Mouse (Mus musculus): Measurements from ENCODE around the gene Ptar1. TPM values are rescaled to one million over a fixed set of nuclear protein-coding genes. Genes with fewer than 3 reads are reported as not detected.

Gene Ptar1
- total and polyA plus RNA-seq, 2 experiments from 2014 or later: 4.1 to 24.9 TPM

DNA sequence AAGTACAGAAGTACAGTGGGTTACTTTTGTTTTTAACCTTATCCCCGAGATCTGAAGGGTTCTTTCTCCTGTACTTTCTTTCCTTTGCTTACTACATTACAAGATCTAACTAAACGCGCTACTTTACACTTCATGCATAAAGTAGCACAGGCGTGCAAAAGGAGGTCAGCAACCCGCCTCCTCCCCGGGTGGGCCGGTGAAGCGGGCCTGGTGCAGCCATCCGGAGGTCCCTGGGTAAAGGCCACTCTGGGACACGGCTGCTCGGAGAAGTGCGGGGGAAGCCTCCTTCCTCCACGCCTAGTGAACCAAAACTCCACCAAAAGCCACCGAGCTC is 300 bp upstream of the Ptar1 start:
- Histone ChIP-seq H3K4me3 (ENCODE audit: low read depth, low read length) (peak overlapping the region; percentile 87), H3K9ac (replicated peaks; ENCODE audit: low read length, poor library complexity, severe bottlenecking) (peak overlapping the region; percentile 88), H3K27ac (ENCODE audit: low read depth, low read length) (peak overlapping the region; percentile 93), H3K27me3 (ENCODE audit: insufficient read depth, low read length) (no peaks in the 10 kb centered on the region), H3K4me1 (ENCODE audit: insufficient read depth, low read length) (no peaks in the 10 kb centered on the region; the same call in 1 of the 2 replicates), H3K36me3 (ENCODE audit: insufficient read depth, low read length) (no peaks in the 10 kb centered on the region), H3K9me3 (ENCODE audit: low read length) (no peaks in the 10 kb centered on the region), H3K4me2 (ENCODE audit: low read depth, low read length, poor library complexity, severe bottlenecking) (peak overlapping the region; percentile 79)
- WGBS: 3% methylated on average over 14 of the region's 14 CpGs
- TF ChIP-seq CTCF (IDR thresholded peaks at IDR 0.05): no peak
- ATAC-seq (ENCODE audit: low FRiP score) (no peak), DNase-seq (ENCODE audit: low spot score) (no peak)

GRCm38 (mm10) chr19:23688421-23688946 is 1.3 kb downstream of the Ptar1 start:
- H3K4me3 ChIP-seq (ENCODE audit: low read depth, low read length): peak overlapping the region; percentile 87
- H3K4me1 ChIP-seq (ENCODE audit: insufficient read depth, low read length): no peaks in the 10 kb centered on the region; the same call in 1 of the 2 replicates
- WGBS: 9% methylated on average over 4 of the region's 4 CpGs
- H3K27ac ChIP-seq (ENCODE audit: low read depth, low read length): no peak overlapping the region
- H3K36me3 ChIP-seq (ENCODE audit: insufficient read depth, low read length): no peaks in the 10 kb centered on the region
- 0 out of 2 replicates have a peak overlapping the region, but pooled peaks have one; percentile 33 for H3K9ac ChIP-seq (replicated peaks; ENCODE audit: low read length, poor library complexity, severe bottlenecking)
- no peak for TF ChIP-seq CTCF (IDR thresholded peaks at IDR 0.05)
- DNase-seq (ENCODE audit: low spot score) (peak; percentile 56), ATAC-seq (ENCODE audit: low FRiP score) (no peak)
- H3K4me2 ChIP-seq (ENCODE audit: low read depth, low read length, poor library complexity, severe bottlenecking): peak overlapping the region; percentile 79
- H3K27me3 ChIP-seq (ENCODE audit: insufficient read depth, low read length): no peaks in the 10 kb centered on the region
- H3K9me3 ChIP-seq (ENCODE audit: low read length): no peaks in the 10 kb centered on the region

- Histone ChIP-seq H3K27ac (ENCODE audit: low read depth, low read length) (no peak overlapping the region), H3K4me1 (ENCODE audit: insufficient read depth, low read length) (no peaks in the 10 kb centered on the region; the same call in 1 of the 2 replicates), H3K36me3 (ENCODE audit: insufficient read depth, low read length) (peaks cover 22% of the 10 kb centered on the region; the same call in 1 of the 2 replicates), H3K4me3 (ENCODE audit: low read depth, low read length) (no peak overlapping the region), H3K4me2 (ENCODE audit: low read depth, low read length, poor library complexity, severe bottlenecking) (no peak overlapping the region), H3K9me3 (ENCODE audit: low read length) (no peaks in the 10 kb centered on the region), H3K27me3 (ENCODE audit: insufficient read depth, low read length) (no peaks in the 10 kb centered on the region), H3K9ac (replicated peaks; ENCODE audit: low read length, poor library complexity, severe bottlenecking) (no peak overlapping the region)
- DNase-seq (ENCODE audit: low spot score): no peak
- whole genome bisulfite sequencing: 62% methylated on average over 4 of the region's 4 CpGs
- no peak for ATAC-seq (ENCODE audit: low FRiP score)
- no peak for TF ChIP-seq CTCF (IDR thresholded peaks at IDR 0.05)
Observed at GRCm38 (mm10) chr19:23694344-23694743, 7.1 kb downstream of the Ptar1 start.

DNA sequence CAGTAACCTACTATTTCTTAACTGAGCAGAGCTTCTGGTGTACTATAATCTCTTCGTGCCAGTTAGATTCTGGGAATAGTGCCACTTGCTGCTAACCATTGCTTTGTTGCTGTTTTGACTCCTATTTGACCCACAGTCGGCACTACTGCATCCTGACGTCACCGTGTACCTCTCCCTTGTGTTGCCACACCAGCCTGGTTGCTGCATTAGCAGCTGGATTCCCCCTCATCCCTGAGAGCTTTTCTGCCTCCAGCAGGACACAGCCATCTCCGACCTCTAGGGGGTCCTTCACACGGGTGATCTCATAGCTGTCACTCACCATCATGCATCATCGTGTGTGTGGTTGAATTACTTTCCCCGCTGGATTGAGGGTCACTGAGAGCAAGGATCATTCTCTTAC is 10.6 kb downstream of the Ptar1 start:
- no peak overlapping the region for H3K27ac ChIP-seq (ENCODE audit: low read depth, low read length)
- no peak overlapping the region for H3K4me2 ChIP-seq (ENCODE audit: low read depth, low read length, poor library complexity, severe bottlenecking)
- H3K4me3 ChIP-seq (ENCODE audit: low read depth, low read length): no peak overlapping the region
- H3K27me3 ChIP-seq (ENCODE audit: insufficient read depth, low read length): no peaks in the 10 kb centered on the region
- no peak for TF ChIP-seq CTCF (IDR thresholded peaks at IDR 0.05)
- DNase-seq (ENCODE audit: low spot score): no peak
- WGBS: 71% methylated on average over 8 of the region's 8 CpGs
- H3K4me1 ChIP-seq (ENCODE audit: insufficient read depth, low read length): no peaks in the 10 kb centered on the region
- peaks cover 22% of the 10 kb centered on the region; the same call in 1 of the 2 replicates for H3K36me3 ChIP-seq (ENCODE audit: insufficient read depth, low read length)
- no peak overlapping the region for H3K9ac ChIP-seq (replicated peaks; ENCODE audit: low read length, poor library complexity, severe bottlenecking)
- ATAC-seq (ENCODE audit: low FRiP score): no peak
- no peaks in the 10 kb centered on the region for H3K9me3 ChIP-seq (ENCODE audit: low read length)

GRCm38 (mm10) chr19:23698366-23698765 is 11.1 kb downstream of the Ptar1 start:
- DNase-seq (ENCODE audit: low spot score) (no peak), ATAC-seq (ENCODE audit: low FRiP score) (no peak)
- H3K4me3 ChIP-seq (ENCODE audit: low read depth, low read length): no peak overlapping the region
- TF ChIP-seq CTCF (IDR thresholded peaks at IDR 0.05): no peak
- H3K4me1 ChIP-seq (ENCODE audit: insufficient read depth, low read length): no peaks in the 10 kb centered on the region
- peaks cover 22% of the 10 kb centered on the region; the same call in 1 of the 2 replicates for H3K36me3 ChIP-seq (ENCODE audit: insufficient read depth, low read length)
- H3K27me3 ChIP-seq (ENCODE audit: insufficient read depth, low read length): no peaks in the 10 kb centered on the region
- WGBS: 86% methylated on average over 7 of the region's 7 CpGs
- H3K27ac ChIP-seq (ENCODE audit: low read depth, low read length): no peak overlapping the region
- H3K9me3 ChIP-seq (ENCODE audit: low read length): no peaks in the 10 kb centered on the region
- no peak overlapping the region for H3K9ac ChIP-seq (replicated peaks; ENCODE audit: low read length, poor library complexity, severe bottlenecking)
- no peak overlapping the region for H3K4me2 ChIP-seq (ENCODE audit: low read depth, low read length, poor library complexity, severe bottlenecking)

GRCm38 (mm10) chr19:23699131-23699530 is 11.9 kb downstream of the Ptar1 start:
- TF ChIP-seq CTCF (IDR thresholded peaks at IDR 0.05): no peak
- H3K4me1 ChIP-seq (ENCODE audit: insufficient read depth, low read length): no peaks in the 10 kb centered on the region
- ATAC-seq (ENCODE audit: low FRiP score) (no peak), DNase-seq (ENCODE audit: low spot score) (no peak)
- no peaks in the 10 kb centered on the region for H3K27me3 ChIP-seq (ENCODE audit: insufficient read depth, low read length)
- no peak overlapping the region for H3K4me2 ChIP-seq (ENCODE audit: low read depth, low read length, poor library complexity, severe bottlenecking)
- H3K9ac ChIP-seq (replicated peaks; ENCODE audit: low read length, poor library complexity, severe bottlenecking): no peak overlapping the region
- peaks cover 22% of the 10 kb centered on the region; the same call in 1 of the 2 replicates for H3K36me3 ChIP-seq (ENCODE audit: insufficient read depth, low read length)
- no peak overlapping the region for H3K27ac ChIP-seq (ENCODE audit: low read depth, low read length)
- H3K9me3 ChIP-seq (ENCODE audit: low read length): no peaks in the 10 kb centered on the region
- H3K4me3 ChIP-seq (ENCODE audit: low read depth, low read length): no peak overlapping the region
- 84% methylated on average over 4 of the region's 4 CpGs for WGBS

All from midbrain, postnatal 0 days (tissue).